12 mouse cellular contexts compared by ENCODE assay signal in genomic region chr19:56438357-56439071, GRCm38 (mm10). TPM values are rescaled to one million over a fixed set of nuclear protein-coding genes. Genes with fewer than 3 reads are reported as not detected.
DNase-seq lines count a peak whose midpoint lies in the region; ATAC-seq and TF ChIP-seq lines count a peak whose summit lies in the region.
"Had no signal": no experiment of that assay in that cellular context is flagged by ENCODE, and none has a peak within 500 bp of the region (broad histone marks: within the 10 kb centered on the region; RNA-seq: fewer than 3 reads in every experiment).

No protein-coding gene starts in this region.

- H3K9ac ChIP-seq in MEL (ENCODE audit: control insufficient read depth, low read depth, low read length, poor library complexity, severe bottlenecking): no peak overlapping the region
- H3K9ac ChIP-seq in liver, postnatal 0 days (replicated peaks): no peak overlapping the region
- no peak overlapping the region for H3K9ac ChIP-seq in forebrain, embryonic 11.5 days (ENCODE audit: low read length)

- TF ChIP-seq CTCF in MEL (IDR thresholded peaks at IDR 0.05 in 2 of 3, conservative IDR thresholded peaks at IDR 0.05 in 1 of 3; ENCODE audit: control insufficient read depth in 1 of 3, insufficient read depth in 1 of 3, low read depth in 2 of 3, low read length in 3 of 3, poor library complexity in 1 of 3, severe bottlenecking in 1 of 3): no peak
- TF ChIP-seq CTCF in liver, postnatal 0 days (IDR thresholded peaks at IDR 0.05; ENCODE audit: low read depth): no peak

- DNase-seq in gastrocnemius, postnatal 14 days: peak; percentile 21
- no peak for DNase-seq in gastrocnemius, postnatal 36 days
- no peak for DNase-seq in MEL (ENCODE audit: low read depth, low spot score)
- DNase-seq in heart, postnatal 10 days: peak; percentile 57 to 60
- DNase-seq in liver, postnatal 0 days: no peak
- DNase-seq in cerebellum, adult 8-10 months: no peak
- no peak for DNase-seq in layer of hippocampus, adult 8-10 months (ENCODE audit: low spot score in 2 of 2)
- no peak for DNase-seq in forebrain, embryonic 11.5 days (ENCODE audit: low spot score)
- DNase-seq: cerebellum, postnatal 14 days; layer of hippocampus, adult 9-11 months had no signal

- H3K4me2 ChIP-seq in liver, postnatal 0 days (ENCODE audit: low read depth, low read length): 0 out of 2 replicates have a peak overlapping the region, but pooled peaks have one; percentile 11
- H3K4me2 ChIP-seq in forebrain, embryonic 11.5 days (ENCODE audit: low read depth, low read length, severe bottlenecking): no peak overlapping the region

- ATAC-seq in liver, postnatal 0 days: peak; percentile 8; the same call in 1 of the 2 replicates
- no peak for ATAC-seq in forebrain, embryonic 11.5 days (replicated peaks; ENCODE audit: low FRiP score)
- ATAC-seq: forebrain, embryonic 16.5 days had no signal

- intact Hi-C loops in gastrocnemius, postnatal 14 days (cut with DNase I; ENCODE audit: low total_unique reads): no loop called here
- intact Hi-C loops in gastrocnemius, postnatal 36 days (cut with DNase I): no loop called here
- intact Hi-C loops in heart, postnatal 10 days (cut with DNase I): no loop called here

- no peak for TF ChIP-seq POLR2A in MEL (IDR thresholded peaks at IDR 0.05; ENCODE audit: control insufficient read depth in 1 of 2, insufficient read depth in 1 of 2, low read depth in 1 of 2, low read length in 2 of 2, poor library complexity in 1 of 2)

- no peak for TF ChIP-seq RAD21 in MEL (IDR thresholded peaks at IDR 0.05; ENCODE audit: low read depth, low read length)

- H3K79me2 ChIP-seq in MEL (ENCODE audit: control insufficient read depth, insufficient read depth, low read length, poor library complexity): no peaks in the 10 kb centered on the region

- H3K36me3 ChIP-seq in MEL (ENCODE audit: control insufficient read depth in 1 of 2, insufficient read depth in 2 of 2, low read length in 2 of 2): peaks cover 18 to 22% of the 10 kb centered on the region in 2 experiments
- H3K36me3 ChIP-seq in liver, postnatal 0 days (replicated peaks; ENCODE audit: insufficient read depth, low read length): peaks cover 45% of the 10 kb centered on the region
- no peaks in the 10 kb centered on the region for H3K36me3 ChIP-seq in forebrain, embryonic 11.5 days (ENCODE audit: control insufficient read depth, insufficient read depth, low read length)

- peaks cover 15 to 20% of the 10 kb centered on the region in 2 experiments for H3K4me1 ChIP-seq in MEL (ENCODE audit: control insufficient read depth in 1 of 2, insufficient read depth in 2 of 2, low read length in 2 of 2)
- H3K4me1 ChIP-seq in liver, postnatal 0 days (ENCODE audit: insufficient read depth): peaks cover 18% of the 10 kb centered on the region
- no peaks in the 10 kb centered on the region for H3K4me1 ChIP-seq in forebrain, embryonic 11.5 days (replicated peaks; ENCODE audit: control insufficient read depth, insufficient read depth, low read length)

- 73% methylated on average over 7 of the region's 7 CpGs for WGBS in liver, postnatal 0 days (ENCODE audit: insufficient replicate concordance)
- WGBS in forebrain, embryonic 11.5 days: 86% methylated on average over 7 of the region's 7 CpGs

- no peak overlapping the region for H3K4me3 ChIP-seq in MEL (ENCODE audit: control insufficient read depth in 1 of 2, insufficient read depth in 1 of 2, low read depth in 2 of 2, low read length in 2 of 2)
- H3K4me3 ChIP-seq in liver, postnatal 0 days (ENCODE audit: low read depth, low read length): no peak overlapping the region
- no peak overlapping the region for H3K4me3 ChIP-seq in forebrain, embryonic 11.5 days (ENCODE audit: low read depth, low read length)

- no peaks in the 10 kb centered on the region for H3K27me3 ChIP-seq in MEL (ENCODE audit: control insufficient read depth in 1 of 2, insufficient read depth in 2 of 2, low read length in 2 of 2)
- H3K27me3 ChIP-seq in liver, postnatal 0 days (ENCODE audit: insufficient read depth, low read length): no peaks in the 10 kb centered on the region
- H3K27me3 ChIP-seq in forebrain, embryonic 11.5 days (ENCODE audit: control insufficient read depth, insufficient read depth, low read length): no peaks in the 10 kb centered on the region

- no peaks in the 10 kb centered on the region for H3K9me3 ChIP-seq in MEL (replicated peaks; ENCODE audit: insufficient read depth, low read length)
- H3K9me3 ChIP-seq in liver, postnatal 0 days (ENCODE audit: low read length): no peaks in the 10 kb centered on the region
- no peaks in the 10 kb centered on the region for H3K9me3 ChIP-seq in forebrain, embryonic 11.5 days (ENCODE audit: control insufficient read depth, low read length)

- H3K27ac ChIP-seq in MEL (ENCODE audit: control insufficient read depth, low read depth, low read length): peak overlapping the region; percentile 78
- 0 out of 2 replicates have a peak overlapping the region, but pooled peaks have one; percentile 1 for H3K27ac ChIP-seq in liver, postnatal 0 days (ENCODE audit: low read depth)
- no peak overlapping the region for H3K27ac ChIP-seq in forebrain, embryonic 11.5 days (ENCODE audit: low read depth, low read length)

- TF ChIP-seq EP300 in MEL (IDR thresholded peaks at IDR 0.05; ENCODE audit: low read depth in 1 of 2, low read length in 2 of 2): no peak
- no peak for TF ChIP-seq EP300 in liver, postnatal 0 days (IDR thresholded peaks at IDR 0.05; ENCODE audit: low read depth)

TF ChIP-seq in MEL, 35 proteins besides CTCF, POLR2A, EP300 and RAD21:
- TF ChIP-seq ZMIZ1 (IDR thresholded peaks at IDR 0.05; ENCODE audit: low read depth, low read length) (0 out of 2 replicates have a peak, but pooled peaks have one; percentile 52), RCOR1 (IDR thresholded peaks at IDR 0.05; ENCODE audit: low read depth, low read length) (no peak)

RNA-seq across cellular contexts. Expression of gene Plekhs1, which starts 22.9 kb away (rescaled TPM):
- under 1 TPM; 0.09 to 0.21 TPM for total RNA-seq in gastrocnemius, postnatal 14 days (2021)
- total RNA-seq in gastrocnemius, postnatal 36 days (2021): under 1 TPM in 1 of 2 experiments, not detected in 1; 0.18 TPM
- total RNA-seq in MEL (2012; rRNA removed): 0.42 and 0.85 TPM in 2 replicates
- under 1 TPM in 1 of 2 experiments, not detected in 1; 0.84 TPM for polyA plus RNA-seq in MEL (2012; ENCODE audit: insufficient read depth in 1 of 2, insufficient read length in 2 of 2, low read depth in 1 of 2, low replicate concordance in 2 of 2, missing spikeins in 1 of 2)
- total RNA-seq in heart, postnatal 10 days (2021): under 1 TPM; 0.25 to 0.41 TPM
- polyA plus RNA-seq in liver, postnatal 0 days (2015; fragmentation: Nextera tagmentation; extraction: Ambion mirVana): not detected in 2 replicates
- total RNA-seq in layer of hippocampus, adult 8-10 months (2022): under 1 TPM; 0.18 to 0.50 (median 0.28) TPM
- 0.13 and 0.29 TPM in 2 replicates for polyA plus RNA-seq in forebrain, embryonic 11.5 days (2014; fragmentation: Nextera tagmentation; extraction: Ambion mirVana)
- polyA plus RNA-seq: hindbrain, embryonic 11.5 days had no signal

RNA-seq across cellular contexts. Expression of gene Casp7, which starts 41.6 kb away (rescaled TPM):
- total RNA-seq in gastrocnemius, postnatal 14 days (2021): 1 to 10 TPM; 6.2 to 7.7 TPM
- 1 to 10 TPM; 5.1 to 5.3 TPM for total RNA-seq in gastrocnemius, postnatal 36 days (2021)
- total RNA-seq in MEL (2012; rRNA removed): 53.9 and 70.4 TPM in 2 replicates
- polyA plus RNA-seq in MEL (2012; ENCODE audit: insufficient read depth in 1 of 2, insufficient read length in 2 of 2, low read depth in 1 of 2, low replicate concordance in 2 of 2, missing spikeins in 1 of 2): 10 to 100 TPM in 1 of 2 experiments, not detected in 1; 69.4 TPM
- 10 to 100 TPM; 20.7 to 23.8 TPM for total RNA-seq in heart, postnatal 10 days (2021)
- polyA plus RNA-seq in liver, postnatal 0 days (2015; fragmentation: Nextera tagmentation; extraction: Ambion mirVana): 9.8 and 10.1 TPM in 2 replicates
- 1 to 10 TPM; 2.0 to 5.0 (median 3.6) TPM for total RNA-seq in layer of hippocampus, adult 8-10 months (2022)
- 17.4 and 19.6 TPM in 2 replicates for polyA plus RNA-seq in forebrain, embryonic 11.5 days (2014; fragmentation: Nextera tagmentation; extraction: Ambion mirVana)

RNA-seq across cellular contexts. Expression of gene Nrap, which starts 48.7 kb away (rescaled TPM):
- 100 to 1,000 TPM; 506 to 571 TPM for total RNA-seq in gastrocnemius, postnatal 14 days (2021)
- 100 to 1,000 TPM; 598 to 893 TPM for total RNA-seq in gastrocnemius, postnatal 36 days (2021)
- 0.07 and 0.08 TPM in 2 replicates for total RNA-seq in MEL (2012; rRNA removed)
- under 1 TPM in 1 of 2 experiments, not detected in 1; 0.11 TPM for polyA plus RNA-seq in MEL (2012; ENCODE audit: insufficient read depth in 1 of 2, insufficient read length in 2 of 2, low read depth in 1 of 2, low replicate concordance in 2 of 2, missing spikeins in 1 of 2)
- total RNA-seq in heart, postnatal 10 days (2021): 100 to 1,000 TPM; 290 to 325 TPM
- polyA plus RNA-seq in liver, postnatal 0 days (2015; fragmentation: Nextera tagmentation; extraction: Ambion mirVana): 0.16 and 0.47 TPM in 2 replicates
- total RNA-seq in layer of hippocampus, adult 8-10 months (2022): under 1 TPM; 0.12 to 0.25 (median 0.23) TPM
- 0.17 and 0.20 TPM in 2 replicates for polyA plus RNA-seq in forebrain, embryonic 11.5 days (2014; fragmentation: Nextera tagmentation; extraction: Ambion mirVana)

Comparison
In these comparisons a context has a peak if more than half of its experiments do, and no peak if none do; other contexts are left out.
1. DNase-seq: peak in gastrocnemius, postnatal 14 days (single experiment) and heart, postnatal 10 days (2 of 2); none in gastrocnemius, postnatal 36 days (0 of 2), MEL (single experiment), liver, postnatal 0 days (single experiment), cerebellum, adult 8-10 months (single experiment), layer of hippocampus, adult 8-10 months (0 of 2) and forebrain, embryonic 11.5 days (single experiment).
2. RNA of gene Nrap, which starts 48.7 kb away (total RNA-seq): 598 to 893 TPM in gastrocnemius, postnatal 36 days, 506 to 571 TPM in gastrocnemius, postnatal 14 days and 290 to 325 TPM in heart, postnatal 10 days; 0.12 to 0.25 TPM in layer of hippocampus, adult 8-10 months and 0.07 to 0.08 TPM in MEL; every median in the first group is over 100 times any median in the second.